Mouse (Mus musculus) heart, postnatal 36 days (tissue): ENCODE measurements around the gene Fam169b. TPM values are rescaled to one million over a fixed set of nuclear protein-coding genes. Genes with fewer than 3 reads are reported as not detected.
"Not testable (repeated sequence)": the region's sequence is repeated elsewhere in the genome, so short reads cannot be mapped to it uniquely, and the experiment has no call there.

Source experiments
- DNase-seq, 2 experiments: peaks; one replicate each; pipeline ENCODE4 v3.0.0; 2021 to 2022
- intact Hi-C: fragments of 180-260 bp; cut with DNase I; formaldehyde crosslinking; loops from one replicate; pipeline ENCODE4 v1.15.1; 2025
- total RNA-seq, 2 experiments: library from RNA; stranded (reverse); gene quantifications; 2 replicates each; pipeline ENCODE4 v1.2.3; 2021

Fam169b gene
- total RNA-seq, 2 experiments from 2014 or later, result 0.14 TPM; not detected in 1

DNA sequence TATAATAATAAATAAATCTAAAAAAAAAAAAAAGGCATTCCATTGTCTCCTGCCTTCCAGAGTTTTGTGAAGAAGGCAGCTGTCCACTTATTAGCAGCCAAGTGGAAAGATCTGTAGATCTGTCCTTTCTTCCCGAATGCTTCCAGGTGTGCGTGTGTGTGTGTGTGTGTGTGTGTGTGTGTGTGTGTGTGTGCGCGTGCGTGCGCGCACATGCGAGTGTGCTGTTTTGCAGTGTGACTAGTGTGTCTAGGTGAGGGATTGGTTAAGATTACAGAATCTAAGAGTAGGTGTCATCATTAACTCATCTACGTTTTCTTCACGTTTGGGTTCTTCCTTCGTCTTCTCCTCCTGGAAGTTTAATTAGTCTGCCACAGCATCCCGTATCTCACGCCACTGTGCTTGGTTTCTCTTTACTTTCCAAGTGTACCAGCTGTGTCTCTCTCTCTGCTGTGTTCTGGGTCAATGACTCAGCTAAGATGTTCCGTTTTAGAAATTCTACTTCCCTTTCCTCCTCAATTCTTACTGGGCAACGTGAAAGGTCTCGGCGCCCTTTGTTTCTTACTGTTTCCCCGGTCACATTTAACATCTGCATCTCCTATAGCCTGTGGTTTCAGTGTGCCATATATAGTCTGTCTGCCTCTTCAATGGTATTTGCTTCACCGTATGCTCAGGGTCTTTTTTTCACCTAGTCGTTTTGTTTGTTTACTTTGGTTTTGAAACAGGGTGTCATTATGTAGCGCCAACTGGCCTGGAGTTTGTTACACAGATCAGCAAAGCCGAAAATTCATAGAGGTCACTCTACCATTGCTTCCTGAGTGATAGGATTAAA is 8.9 kb downstream of the Fam169b start:
- no peak for DNase-seq
- intact Hi-C loops, result no loop called here

DNA sequence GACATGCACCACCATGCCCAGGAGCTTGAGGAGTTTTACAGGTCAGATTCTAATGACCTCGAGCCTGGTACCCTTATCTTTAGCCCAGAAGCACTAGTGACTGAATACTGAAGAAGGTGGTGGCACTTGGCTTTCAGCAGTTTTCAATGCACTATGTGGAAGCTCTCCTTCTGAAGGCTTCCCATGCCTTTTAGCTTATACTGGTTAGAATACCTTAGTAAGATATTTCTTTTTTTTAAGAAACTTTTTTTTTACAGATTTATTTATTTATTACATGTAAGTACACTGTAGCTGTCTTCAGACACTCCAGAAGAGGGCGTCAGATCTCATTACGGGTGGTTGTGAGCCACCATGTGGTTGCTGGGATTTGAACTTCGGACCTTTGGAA is 9.5 kb downstream of the Fam169b start:
- intact Hi-C loops, DNase-seq: not testable (repeated sequence)

DNA sequence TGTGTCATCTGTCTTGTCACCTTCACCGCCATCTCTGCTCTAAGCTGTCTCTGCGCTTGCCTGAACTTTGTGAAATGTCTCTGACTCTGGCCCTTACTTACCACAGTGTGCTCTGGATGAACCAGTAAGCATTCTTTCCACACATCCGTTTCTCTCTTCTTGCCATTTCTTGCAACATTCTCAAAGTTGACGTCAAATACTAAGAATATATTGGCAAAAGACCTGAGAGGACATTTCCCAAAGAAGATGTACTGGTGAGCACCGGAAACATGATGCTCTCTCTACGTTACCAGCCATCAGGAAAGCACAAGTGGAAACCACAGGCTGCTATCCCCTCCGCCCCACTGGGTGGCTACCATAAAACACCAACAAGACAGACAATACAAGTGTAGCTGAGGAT is 10.1 kb downstream of the Fam169b start:
- intact Hi-C loops, result no loop called here
- no peak for DNase-seq

DNA sequence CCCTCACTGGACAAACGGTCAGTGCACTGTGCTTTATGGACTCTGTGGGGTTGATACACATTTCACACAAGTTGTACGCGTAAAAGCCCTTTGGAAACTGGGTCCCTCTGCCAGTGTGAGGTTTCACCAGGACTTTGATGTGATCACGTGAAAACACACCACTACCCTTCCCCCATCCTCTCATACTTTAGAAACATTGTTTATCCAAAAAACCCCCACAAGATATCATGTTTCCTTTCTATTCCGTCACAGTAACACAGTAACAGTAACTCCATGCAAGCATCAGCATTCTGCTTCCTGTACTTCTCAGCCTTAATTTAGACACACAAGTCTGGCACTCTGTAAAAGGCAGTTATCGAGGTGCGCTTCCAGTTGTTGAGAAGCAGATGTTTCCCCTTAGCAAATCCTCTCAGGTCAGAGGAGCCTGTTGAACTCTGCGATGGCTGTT is 12.2 kb downstream of the Fam169b start:
- no peak for DNase-seq
- intact Hi-C loops, result no loop called here

DNA sequence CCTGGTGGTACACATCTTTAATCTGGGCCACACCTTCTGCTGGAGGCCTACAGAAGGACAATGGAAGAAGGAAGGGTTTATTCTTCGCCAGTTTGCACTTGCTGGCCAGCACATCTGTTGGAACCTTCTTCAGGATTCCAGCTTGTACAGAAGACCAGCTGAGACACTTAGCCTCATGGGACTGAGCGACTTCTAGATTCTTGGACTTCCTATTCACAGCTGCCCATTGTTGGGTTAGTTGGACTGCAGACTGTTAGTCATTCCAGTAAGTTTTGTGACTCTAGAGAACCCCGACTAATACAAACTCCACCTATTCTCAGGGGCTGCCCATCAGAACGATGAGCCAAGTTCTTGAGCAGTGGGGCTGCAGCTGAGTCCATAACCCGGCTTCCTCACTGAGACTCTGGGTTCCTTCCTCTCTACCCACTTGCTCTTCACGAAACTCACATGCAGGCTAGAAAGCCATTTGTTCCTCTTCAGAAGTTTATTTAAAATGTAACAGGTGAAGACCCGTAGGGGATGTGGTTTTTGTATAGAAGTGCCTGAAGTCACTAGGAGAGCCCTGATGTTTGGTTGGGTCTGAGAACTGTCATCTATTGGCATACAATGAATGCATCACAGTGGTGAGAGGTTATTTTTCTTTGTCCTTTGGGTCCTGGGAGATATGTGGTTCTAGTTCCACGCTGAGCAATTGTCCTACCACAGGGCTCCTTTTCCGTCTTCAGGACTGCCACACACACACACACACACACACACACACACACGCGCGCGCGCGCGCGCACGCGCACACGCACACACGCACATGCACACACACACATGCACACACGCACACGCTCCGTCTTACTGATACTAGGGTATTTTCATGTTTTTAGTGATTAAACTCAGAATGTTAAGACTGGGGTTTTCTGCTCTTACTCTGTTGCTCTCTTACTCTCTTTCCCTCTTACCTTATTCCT is 13.2 kb downstream of the Fam169b start:
- DNase-seq, result no peak
- intact Hi-C loops, result no loop called here

DNA sequence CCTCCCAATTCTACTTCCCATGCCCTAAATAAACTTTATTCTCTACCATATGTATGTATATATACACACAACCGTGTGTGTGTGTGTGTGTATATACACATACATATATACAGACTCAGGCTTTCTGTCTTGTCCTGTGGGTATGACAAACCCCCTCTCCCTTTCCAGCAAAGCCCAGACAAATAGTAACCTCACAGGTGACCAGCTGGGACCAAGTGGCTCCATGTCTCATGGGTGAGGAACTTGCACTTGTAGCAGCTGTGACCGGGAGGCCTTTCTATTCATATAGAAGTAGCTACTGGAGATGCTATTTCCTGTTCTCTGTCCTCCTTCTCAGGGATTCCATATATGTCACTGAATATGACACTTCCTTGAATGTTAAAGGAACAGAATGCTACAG is 13.9 kb downstream of the Fam169b start:
- DNase-seq, result no peak
- intact Hi-C loops, result no loop called here

DNA sequence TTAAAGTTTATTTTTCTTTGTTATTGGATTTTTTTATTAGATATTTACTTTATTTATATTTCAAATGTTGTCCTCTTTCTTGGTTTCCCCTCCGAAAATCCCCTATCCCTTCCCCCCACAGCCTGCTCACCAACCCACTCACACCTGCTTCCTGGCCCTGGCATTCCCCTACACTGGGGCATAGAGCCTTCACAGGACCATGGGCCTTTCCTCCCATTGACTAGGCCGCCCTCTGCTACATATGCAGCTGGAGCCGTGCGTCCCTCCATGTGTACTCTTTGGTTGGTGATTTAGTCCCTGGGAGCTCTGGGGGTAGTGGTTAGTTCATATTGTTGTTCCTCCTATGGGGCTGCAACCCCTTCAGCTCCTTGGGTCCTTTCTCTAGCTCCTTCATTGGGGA is 14.4 kb downstream of the Fam169b start:
- DNase-seq, intact Hi-C loops: not testable (repeated sequence)

DNA sequence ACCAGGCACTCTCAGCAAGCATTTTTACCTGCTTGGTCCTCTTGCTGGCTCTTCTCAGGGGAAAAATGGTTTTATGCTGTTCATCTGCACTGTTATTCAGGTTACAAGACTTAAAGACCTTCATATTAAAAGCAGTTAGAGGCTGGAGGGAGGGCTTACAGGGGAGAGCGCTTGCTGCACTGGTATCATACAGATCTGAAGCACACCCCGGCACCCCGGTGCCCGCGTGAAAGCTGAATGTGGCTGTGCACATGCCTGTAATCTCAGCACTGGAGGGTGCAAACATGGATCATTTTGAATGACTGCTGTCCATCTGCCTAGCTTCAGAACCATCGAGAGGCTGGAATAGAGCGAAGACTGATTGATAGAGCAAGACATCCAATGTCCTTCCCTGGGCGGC is 15.4 kb downstream of the Fam169b start:
- intact Hi-C loops, result no loop called here
- DNase-seq, result no peak

DNA sequence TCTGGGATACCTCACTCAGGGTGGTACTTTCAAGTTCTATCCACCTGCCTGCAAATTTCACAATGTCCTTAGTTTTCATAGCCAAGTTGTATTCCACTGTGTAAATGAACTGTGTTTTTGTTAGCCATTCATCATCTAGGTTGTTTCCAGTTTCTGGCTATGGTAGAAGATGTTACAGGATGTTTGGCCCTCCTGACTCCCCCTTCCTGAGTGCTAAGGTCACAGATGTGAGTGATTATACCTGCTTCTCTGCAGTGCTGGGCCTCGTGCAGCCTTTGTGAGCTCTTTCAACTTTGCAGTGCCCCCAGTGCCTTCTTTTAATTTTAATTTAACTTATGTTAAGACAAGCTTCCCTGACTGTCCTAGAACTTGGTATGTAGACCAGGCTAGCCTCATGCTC is 18.0 kb downstream of the Fam169b start:
- DNase-seq, result no peak
- intact Hi-C loops, result no loop called here

DNA sequence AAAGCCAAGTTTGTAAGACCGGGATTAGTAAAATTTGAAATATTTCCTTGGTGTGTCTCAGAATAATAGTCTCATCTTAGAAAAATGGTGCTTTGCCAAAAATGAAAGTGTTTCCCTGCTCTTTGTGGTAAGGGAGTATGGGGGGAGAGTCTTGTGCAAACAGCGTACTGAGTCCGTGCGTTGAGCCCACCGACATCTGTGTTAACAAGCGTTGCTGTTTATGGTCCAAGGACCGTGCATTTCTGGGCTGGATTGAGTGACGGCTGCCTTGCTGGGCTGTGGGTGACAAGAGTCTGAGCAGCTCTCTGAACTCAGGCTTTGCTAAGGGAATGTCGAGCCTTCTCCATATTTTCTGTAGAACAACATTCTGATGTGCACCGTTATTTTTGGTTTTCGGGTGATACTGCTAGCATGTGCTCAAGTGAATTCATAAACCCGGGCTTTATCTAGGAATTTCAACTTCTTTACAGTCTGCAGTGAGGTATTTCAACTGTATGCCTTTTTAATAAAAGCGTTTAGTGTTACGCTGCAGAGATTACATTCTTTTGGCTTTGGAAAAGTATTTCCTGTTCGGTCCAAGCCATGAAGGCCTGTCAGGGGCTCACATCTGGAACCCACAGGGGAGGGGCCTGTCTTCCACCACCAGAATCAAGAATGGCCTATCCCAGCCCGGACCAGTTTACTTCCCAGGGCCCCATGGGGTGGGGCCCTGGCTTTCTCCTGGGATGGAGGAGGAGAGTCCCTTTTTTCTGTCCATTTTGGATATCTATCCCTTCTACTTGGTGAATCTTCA is 20.6 kb downstream of the Fam169b start:
- no peak for DNase-seq
- intact Hi-C loops, result no loop called here

DNA sequence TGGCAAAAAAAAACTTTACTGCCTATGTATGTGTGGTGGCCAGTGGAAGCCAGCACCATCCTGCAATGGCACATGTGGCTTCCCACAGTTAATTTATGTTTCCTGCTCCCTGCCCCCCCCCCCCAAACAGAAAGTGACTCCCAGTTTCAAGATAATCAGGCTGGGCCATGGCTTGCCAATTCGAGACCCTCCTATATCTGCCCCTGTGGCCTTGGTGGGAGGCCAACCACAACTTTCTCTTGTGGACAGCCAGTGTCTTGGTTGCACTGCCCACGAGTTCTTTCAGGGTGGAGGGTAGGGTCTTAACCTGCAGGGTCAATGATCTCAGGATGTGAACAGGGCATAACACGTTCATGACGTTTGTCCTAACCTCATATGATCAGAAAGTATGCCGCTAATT is 22.8 kb downstream of the Fam169b start:
- DNase-seq, result no peak
- intact Hi-C loops, result no loop called here

DNA sequence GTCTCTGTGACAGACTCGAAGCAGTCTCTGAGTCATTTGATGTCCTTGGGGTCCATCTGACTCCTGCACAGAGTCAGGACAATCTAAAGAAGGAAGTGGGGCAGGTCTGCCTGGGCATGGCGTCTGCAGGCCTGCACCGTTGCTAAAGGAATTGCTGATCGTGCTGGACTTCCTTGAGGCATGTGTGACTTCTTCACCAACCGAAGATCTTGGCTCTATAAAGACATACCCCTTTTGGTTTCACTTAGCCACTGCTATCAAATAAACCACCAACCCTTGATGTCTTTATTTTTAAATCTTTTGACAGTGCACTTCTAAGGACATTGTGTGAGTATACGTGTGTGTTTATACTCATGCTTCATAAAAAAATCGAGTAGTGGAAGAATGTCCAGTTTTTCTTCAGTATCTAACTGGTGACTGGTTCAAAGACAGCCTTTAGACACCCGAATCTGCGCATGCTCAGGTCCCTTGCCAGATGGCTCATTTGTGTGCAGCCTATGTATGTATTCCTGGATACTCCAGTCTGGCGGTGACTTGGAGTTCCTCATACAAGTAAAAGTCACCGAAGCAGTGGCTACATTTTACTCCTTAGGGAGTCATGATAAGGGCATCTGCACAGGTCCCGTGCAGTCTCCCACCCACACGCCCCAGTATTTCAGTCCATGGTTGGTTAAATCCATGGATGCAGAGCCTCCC is 24.9 kb downstream of the Fam169b start:
- intact Hi-C loops, result no loop called here
- DNase-seq, result no peak

DNA sequence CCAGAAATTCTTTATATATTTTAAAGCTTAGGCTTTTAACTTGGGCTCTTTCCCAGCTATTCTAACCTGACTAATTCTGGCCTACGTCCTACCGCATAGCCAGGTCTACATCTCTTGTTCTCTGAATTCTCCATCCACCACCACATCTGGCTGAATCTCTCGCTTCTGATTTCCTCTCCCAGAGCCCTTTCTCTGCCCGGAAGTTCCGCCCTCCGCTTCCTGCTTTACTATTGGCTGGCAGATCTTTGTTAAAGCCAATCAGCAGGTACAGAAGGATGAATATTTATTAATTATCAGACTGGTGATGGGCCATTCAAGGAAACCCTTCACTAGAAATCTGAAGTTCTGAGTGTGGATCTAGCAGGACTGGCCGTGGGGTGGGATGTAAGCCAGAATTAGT is 27.5 kb downstream of the Fam169b start:
- no peak for DNase-seq
- intact Hi-C loops, result loop anchor here (2.0 to 5.0 kb wide), 4 partner anchors 79 to 629 kb away; no protein-coding TSS in a partner anchor

DNA sequence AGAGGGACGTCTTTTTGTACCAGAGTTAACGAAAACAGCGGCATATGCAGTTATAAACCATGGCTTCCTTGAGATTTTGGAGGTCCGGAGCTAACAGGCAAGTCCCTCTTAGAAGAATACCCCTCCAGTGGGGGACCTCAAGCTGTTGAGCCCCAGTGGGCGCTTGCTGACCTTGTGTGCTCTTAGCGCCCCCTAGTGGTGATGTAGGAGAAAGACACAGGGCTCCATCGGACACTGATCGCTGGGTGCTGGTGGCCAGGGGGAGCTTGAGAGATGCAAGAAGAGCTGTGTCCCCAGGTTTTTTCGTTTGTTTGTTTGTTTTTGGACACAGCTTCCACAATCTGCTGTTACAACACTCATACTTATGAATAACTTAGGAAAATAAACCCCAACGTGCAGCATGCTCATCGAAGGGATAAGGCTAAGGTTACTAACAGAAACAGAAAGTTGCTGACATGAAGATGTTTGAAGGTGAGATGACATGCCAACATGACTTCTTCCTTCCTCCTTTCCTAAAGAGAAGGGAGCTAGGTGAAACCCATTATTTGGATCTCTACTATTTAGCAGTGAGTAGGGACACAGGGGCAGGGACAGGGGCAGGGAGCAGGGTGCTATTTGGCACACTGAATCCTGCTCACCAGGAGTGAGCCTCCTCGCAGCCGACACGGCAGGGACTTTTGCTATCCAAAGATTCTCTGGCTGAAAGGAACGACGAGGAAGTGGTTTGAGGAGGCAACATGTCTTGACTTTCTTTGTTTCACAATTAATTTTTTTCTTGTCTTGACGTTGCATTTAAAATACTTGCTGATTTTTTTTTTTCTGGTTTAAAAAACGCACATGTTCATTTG is 29.2 kb downstream of the Fam169b start:
- DNase-seq, result peak; percentile 61 to 75
- intact Hi-C loops, result loop anchor here (2.0 to 5.0 kb wide), 7 partner anchors 38 to 631 kb away; partner anchors contain the start of gene Pgpep1l

DNA sequence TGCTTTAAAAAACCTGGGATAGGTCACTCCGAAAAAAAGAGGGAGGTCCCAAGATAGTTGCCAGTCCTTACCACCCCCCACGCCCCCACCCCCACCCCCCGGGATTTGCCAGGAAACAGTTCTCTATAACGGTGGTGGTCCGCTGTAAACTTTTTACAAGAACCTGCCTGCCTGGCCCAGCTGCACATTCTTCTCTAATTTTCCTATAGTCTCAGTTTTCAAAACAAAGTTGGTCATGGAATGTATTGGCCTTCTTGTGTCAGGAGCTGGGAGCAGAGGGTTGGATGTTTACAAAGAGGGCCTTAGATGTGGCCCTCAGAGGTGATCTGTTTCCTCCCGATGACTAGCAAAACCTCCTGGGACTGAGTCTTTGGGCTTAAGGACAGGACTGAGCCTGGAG is 30.0 kb downstream of the Fam169b start:
- intact Hi-C loops, result loop anchor here (2.0 to 5.0 kb wide), 7 partner anchors 39 to 631 kb away; partner anchors contain the start of gene Pgpep1l
- no peak for DNase-seq

DNA sequence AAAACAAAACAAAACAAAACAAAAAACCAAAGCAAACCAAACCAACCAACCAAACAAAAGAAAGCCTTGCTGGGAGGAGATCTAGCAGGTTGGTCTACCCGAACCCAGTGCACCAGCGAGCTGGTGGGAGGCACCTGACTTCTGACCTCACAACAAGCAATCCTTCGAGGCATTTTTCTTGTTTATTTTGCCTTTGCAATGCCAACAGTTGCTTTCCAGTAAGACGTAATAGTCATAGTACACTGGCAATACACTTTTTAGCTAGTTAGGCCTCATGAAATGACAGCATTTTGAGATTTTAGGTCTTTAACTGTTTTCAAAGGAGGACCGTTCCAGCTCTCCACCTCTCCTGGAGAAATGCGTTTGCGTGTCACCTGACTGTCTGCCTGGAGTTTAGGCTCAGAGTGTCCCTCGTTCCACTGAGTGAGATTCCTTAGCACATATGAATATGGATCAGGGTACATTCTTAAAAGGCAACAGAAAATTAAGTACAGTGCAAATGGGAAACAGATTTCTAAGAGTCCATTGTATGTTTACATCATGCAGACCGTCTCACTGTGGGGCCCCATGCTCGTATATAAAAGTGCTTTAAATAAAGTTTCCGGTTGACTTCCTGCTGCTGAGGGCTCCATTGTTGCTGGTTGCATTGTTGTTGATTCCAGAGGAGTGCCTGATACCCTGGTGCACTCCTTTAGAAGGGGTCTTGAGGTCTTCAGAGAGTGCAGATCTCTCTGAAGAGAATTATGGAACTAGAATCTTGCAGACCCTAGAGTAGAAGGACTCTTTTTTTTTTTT is 32.3 kb downstream of the Fam169b start:
- intact Hi-C loops, result no loop called here
- no peak for DNase-seq

DNA sequence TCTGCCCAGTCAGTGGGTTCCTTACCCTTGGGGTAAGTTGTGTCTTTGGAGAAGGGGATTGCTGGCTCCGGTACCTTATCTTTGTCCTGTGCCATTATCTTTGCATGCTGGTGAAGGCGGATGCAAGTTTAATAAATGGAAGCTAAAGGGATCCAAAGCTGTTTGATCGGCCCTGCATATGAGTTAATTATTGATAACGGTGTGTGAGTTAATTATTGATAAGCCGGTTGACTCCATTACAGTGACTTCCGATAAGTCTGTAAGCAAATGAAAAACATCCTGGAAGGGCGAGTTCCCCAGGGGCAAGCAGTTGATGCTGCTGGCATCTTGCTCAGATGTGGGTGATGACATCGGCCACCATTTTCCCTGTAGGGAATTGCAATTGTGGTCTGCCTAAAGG is 33.1 kb downstream of the Fam169b start:
- intact Hi-C loops, result no loop called here
- no peak for DNase-seq

DNA sequence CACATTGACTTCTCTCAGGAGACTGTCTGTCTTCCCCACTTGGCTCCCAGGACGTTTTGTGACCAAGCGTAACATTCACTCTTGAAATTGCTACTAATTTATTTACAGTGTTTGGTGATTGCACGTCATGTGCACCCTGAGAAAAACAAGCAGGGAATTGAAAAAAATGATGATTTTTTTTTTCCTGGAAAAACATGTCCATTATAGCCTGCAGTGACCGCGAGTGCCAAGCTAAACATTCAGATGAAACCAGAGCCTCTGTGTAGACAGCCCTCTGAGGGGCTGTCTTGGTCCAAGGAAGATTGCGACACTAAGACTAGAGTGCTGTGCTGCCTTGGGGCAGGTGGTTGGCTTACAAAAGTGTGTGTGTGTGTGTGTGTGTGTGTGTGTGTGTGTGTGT is 37.8 kb downstream of the Fam169b start:
- DNase-seq, result peak in 1 of 2 experiments; percentile 43
- intact Hi-C loops, result no loop called here
